Mouse (Mus musculus) right cerebral cortex, adult 18-20 months (tissue): ENCODE measurements around the gene Ahnak.
"Not testable (repeated sequence)": the region's sequence is repeated elsewhere in the genome, so short reads cannot be mapped to it uniquely, and the experiment has no call there.

Source experiments
- DNase-seq: peaks from one replicate; pipeline ENCODE4 v3.0.0; 2022; ENCODE audit warnings: mixed read lengths

The Ahnak gene

GRCm38 (mm10) chr19:8996601-8997000, 7.5 kb downstream of the Ahnak start:
- no peak for DNase-seq

- peak; percentile 88 for DNase-seq
These were observed 8.5 kb downstream of the Ahnak start for GRCm38 (mm10) chr19:8997546-8997945.

- DNase-seq, result no peak
These were observed 9.5 kb downstream of the Ahnak start for GRCm38 (mm10) chr19:8998546-8998945.

DNA sequence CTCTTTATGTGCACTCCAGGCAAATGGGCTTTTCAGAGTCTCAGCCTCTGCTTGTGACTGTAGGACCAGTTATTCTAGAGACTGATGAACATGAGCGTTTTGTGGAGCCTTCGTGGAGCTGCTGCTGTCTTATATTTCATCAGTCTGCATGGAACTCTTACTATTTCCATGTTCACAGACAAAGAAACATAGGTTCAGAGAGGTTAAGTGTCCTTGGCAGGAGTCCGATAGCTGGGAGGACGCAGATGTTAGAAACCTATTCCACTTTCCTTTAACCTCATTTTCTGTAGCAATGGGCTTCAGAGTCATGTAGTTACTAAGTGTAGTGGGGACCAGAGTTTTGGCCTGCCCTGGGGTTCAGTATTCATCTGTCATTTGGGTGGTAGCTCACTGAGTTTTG, 10.1 kb downstream of the Ahnak start:
- DNase-seq, result no peak

DNA sequence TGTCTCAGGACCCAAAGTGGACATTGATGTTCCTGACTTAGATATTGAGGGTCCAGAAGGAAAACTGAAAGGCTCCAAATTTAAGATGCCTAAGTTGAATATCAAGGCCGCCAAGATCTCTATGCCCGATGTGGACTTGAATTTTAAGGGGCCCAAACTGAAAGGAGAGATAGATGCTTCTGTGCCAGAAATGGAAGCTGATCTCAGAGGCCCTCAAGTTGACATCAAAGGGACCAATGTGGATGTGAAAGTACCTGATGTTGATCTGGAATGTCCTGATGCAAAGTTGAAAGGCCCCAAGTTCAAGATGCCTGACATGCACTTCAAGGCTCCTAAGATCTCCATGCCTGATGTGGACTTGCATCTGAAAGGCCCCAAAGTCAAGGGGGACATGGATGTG, 17.8 kb downstream of the Ahnak start:
- DNase-seq, result not testable (repeated sequence)

DNA sequence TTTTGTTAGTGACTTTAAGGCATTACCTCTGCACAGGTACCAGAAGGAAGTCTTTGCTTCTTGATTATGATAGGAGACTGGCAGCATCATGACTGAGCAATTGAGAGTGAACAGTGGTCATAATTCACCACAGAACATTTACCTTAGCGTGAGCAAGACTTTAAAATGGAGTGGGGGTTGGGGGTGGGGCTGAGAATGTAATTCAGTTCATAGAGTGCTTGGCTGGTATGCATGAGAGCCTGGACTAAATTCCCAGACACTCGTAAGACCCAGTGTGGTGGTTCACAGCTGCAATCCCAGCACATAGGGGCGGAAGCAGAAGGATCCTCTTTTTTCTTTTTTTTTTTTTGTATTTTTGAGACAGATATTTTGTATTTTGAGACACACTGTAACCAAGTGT, 30.2 kb downstream of the Ahnak start:
- no peak for DNase-seq

DNA sequence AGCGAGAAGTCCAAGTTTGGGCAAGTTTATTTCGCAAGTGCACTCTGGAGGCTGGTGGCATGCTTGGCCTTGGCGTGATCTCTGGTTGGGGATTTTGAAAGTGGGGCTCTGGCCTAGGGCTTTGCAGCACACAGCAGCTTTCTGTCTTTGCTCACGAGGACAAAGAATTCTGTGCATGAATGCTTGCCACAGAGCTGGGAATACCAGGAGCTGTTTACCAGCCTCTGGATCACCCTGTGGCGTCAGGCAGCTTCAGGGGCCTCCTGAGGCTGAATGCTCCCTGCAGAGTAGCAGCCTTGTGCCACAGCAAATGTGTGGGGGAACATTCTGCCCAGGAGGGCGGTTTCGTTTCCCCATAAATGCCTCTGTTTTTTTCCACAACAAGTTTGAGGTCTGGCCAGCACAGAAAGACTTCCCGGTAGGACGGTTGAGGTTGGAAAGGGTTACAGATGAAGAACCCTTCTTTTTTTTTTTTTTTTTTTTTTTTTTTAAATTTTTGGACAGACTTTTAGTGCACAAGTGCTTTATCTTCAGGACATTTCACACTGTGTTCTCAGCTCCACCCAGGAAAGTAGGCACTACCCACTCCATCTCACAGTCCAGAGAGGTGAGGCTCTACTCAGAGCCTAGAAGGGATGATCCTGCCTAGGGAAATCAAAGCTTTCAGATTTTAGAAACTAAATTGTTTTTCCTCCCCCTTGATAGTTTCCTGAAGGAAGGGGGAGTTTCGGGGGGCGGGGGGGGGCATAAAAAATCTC, 34.1 kb downstream of the Ahnak start:
- DNase-seq, result peak; percentile 3

DNA sequence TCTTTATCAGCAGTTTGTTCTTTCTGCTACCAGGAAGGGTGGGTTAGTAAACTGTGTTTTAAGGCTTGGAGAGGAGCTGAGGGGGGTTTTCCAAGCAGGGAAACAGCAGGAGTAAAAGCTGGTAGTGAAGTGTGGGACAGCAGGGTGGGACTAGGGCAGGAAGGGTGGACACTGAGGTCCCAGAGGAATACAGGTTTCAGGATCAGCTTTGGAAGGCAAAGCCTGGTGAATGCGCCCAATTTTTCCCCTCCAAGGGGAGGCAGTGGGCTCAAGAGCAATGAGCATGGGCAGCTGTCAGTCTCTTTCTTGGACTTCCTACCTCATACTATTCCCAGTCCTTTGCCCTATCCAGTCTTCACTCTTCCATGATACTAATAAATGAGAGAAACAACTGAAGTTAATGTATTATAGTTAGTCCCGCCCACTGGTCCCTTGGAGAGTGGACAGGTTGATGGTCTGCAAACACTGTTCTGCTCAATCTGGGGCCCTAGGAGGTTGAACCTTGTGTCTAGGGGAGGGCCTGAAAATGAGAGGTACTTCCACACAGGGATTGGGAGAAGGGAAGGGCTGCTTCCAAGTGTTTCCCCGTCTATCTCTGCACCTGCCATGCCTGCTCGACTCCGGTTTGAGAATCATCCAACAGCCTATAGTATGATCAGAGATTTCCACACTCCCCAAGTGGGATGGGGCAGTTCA, 36.6 kb downstream of the Ahnak start:
- DNase-seq, result no peak

GRCm38 (mm10) chr19:9026634-9027033, 37.5 kb downstream of the Ahnak start:
- peak; percentile 5 for DNase-seq

DNA sequence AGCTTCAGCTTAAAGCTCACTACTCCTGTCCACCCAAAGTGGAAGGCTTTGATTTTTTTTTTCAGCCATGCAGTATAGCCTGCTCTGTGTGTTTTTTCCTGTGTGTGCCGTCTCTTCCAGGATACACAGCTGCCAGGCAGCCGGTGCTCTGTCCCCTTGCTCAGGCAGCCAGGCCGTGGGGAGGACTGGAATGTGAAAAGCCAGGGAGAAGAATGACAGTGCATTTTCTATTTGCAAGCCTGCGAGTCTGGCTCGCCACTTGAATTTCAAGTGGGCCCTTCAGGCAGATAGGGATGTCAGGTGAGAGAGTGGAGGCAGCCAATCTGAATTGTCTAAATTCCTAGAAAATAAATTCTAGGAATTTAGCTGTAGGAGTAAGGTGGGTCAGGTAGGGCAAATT, 38.7 kb downstream of the Ahnak start:
- DNase-seq, result peak; percentile 12

- no peak for DNase-seq
These were observed 39.3 kb downstream of the Ahnak start for GRCm38 (mm10) chr19:9028375-9028774.

DNA sequence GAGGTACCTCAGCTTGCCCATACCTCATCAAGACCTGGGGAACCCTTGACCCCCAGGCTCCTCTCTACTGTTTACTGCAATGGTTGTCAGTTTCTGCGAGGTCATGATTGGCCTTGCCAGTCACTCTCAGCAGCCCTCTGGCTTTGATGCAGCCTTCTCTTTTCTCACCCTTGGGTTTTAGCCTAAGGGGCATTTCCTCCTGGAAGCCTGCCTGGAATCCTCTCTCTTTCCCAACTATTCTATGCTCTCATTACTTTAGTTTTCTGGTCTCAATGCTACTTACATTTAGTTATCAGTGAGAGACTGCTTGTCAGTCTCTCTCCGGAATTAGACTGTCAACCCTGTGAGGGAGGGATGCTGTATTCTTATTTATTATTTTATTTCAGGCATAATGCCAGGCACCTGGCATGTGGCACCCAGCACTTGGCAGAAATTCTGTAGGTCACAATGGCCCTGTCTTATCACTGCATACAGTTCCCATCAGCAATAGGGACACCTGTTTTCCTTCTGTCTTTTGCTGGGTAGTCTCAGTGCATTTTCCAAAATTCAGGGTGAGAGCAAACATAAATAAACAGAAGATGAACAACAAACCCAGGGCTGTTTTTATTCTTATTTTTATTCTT, 40.7 kb downstream of the Ahnak start:
- DNase-seq, result no peak

- DNase-seq, result no peak
These were observed 43.5 kb downstream of the Ahnak start for GRCm38 (mm10) chr19:9032502-9033129.

- DNase-seq, result no peak
These were observed 44.6 kb downstream of the Ahnak start for GRCm38 (mm10) chr19:9033412-9034340.

- no peak for DNase-seq
These were observed 45.4 kb downstream of the Ahnak start for GRCm38 (mm10) chr19:9034480-9034879.

GRCm38 (mm10) chr19:9035101-9035500, 46.0 kb downstream of the Ahnak start:
- no peak for DNase-seq

DNA sequence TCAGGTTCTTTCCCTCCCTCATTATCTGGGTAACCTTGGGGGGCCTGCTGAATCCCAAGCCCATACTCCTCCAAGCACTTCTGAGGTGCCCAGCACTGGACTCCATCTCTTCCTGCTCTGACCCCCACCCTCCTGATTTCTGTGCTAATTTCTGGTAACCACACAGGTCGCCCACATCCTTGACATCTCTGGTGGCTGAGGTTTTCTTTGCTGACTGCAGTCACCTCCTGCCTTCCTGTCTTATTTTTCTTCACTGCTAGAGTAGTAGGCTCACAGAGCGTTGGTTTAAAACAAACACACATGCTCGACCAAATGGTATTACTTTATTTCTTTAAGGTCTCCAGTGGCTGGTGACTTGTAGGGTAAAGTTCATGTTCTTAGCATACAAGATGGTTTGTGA, 49.1 kb downstream of the Ahnak start:
- no peak for DNase-seq

GRCm38 (mm10) chr19:9039266-9039665, 50.2 kb downstream of the Ahnak start:
- DNase-seq, result no peak

- no peak for DNase-seq
These were observed 50.8 kb downstream of the Ahnak start for GRCm38 (mm10) chr19:9039928-9040327.

DNA sequence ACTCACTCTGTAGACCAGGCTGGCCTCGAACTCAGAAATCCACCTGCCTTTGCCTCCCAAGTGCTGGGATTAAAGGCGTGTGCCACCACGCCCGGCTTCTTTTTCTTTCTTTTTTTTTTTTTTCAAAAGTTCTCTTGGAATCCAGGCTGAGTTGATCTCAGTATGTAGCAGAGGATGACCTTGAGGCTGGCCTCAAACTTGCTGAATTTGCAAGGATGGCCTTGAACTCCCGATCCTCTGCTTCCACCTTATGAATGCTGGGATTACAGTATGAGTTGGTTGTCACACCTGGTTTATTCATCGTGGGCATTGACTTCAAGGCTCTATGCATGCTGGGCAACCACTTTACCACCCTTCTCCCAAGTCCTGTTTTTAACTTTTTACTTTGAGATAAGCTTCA, 51.6 kb downstream of the Ahnak start:
- DNase-seq, result no peak

DNA sequence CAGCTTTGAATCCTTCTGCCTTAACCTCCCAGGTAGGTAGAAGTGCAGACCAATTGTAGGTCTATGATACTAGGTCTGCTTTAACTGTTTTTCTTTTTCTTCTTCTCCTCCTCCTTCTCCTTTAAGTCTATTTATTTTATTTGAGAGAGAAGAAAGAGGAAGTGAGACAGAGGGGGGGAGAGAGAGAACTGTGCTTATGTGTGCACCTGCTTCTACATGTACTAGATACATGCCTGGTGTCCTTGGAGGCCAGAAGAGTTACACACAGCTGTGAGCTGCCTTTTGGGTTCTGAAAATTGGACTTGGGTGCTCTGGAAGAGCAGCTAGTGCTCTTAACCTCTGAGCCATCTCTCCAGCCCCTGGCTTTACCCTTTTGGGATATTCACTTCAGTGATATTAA, 52.0 kb downstream of the Ahnak start:
- no peak for DNase-seq

DNA sequence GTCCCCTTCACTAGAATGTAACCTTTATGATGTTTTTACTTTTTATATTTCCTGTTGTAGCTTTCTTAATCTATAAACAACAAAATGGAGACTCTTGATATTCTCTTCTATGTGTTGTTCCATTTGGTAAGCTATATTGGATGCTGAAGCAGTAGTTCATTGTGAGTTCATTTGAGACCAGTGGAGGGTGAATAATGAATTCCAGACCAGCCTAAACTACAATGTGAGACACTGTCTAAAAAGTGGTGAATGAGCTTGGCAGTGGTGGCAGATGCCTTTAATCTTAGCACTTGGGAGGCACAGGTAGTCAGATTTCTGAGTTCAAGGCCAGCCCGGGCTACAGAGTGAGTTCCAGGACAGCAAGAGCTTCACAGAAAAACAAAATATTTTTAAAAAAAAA, 54.0 kb downstream of the Ahnak start:
- no peak for DNase-seq
